Mouse (Mus musculus): Measurements from ENCODE around the gene Gucy2c. TPM values are rescaled to one million over a fixed set of nuclear protein-coding genes. Genes with fewer than 3 reads are reported as not detected.

Gucy2c gene
- polyA plus RNA-seq, 1 experiment from 2014 or later, result 0.10 TPM

GRCm38 (mm10) chr6:136816826-136817225 is 35.3 kb upstream of the Gucy2c start:
- Histone ChIP-seq H3K4me2 (ENCODE audit: low read length) (no peak overlapping the region), H3K36me3 (ENCODE audit: control insufficient read depth, insufficient read depth, low read length) (peaks cover 73% of the 10 kb centered on the region), H3K27ac (ENCODE audit: low read depth, low read length) (no peak overlapping the region), H3K27me3 (replicated peaks; ENCODE audit: control insufficient read depth, insufficient read depth, low read length) (no peaks in the 10 kb centered on the region), H3K9me3 (ENCODE audit: control insufficient read depth, low read length) (no peaks in the 10 kb centered on the region), H3K4me1 (ENCODE audit: control insufficient read depth, insufficient read depth, low read depth, low read length) (no peaks in the 10 kb centered on the region), H3K4me3 (ENCODE audit: low read length) (no peak overlapping the region), H3K9ac (ENCODE audit: low read depth, low read length) (no peak overlapping the region)
- no peak for ATAC-seq
- 93% methylated on average over 21 of the region's 21 CpGs for WGBS

DNA sequence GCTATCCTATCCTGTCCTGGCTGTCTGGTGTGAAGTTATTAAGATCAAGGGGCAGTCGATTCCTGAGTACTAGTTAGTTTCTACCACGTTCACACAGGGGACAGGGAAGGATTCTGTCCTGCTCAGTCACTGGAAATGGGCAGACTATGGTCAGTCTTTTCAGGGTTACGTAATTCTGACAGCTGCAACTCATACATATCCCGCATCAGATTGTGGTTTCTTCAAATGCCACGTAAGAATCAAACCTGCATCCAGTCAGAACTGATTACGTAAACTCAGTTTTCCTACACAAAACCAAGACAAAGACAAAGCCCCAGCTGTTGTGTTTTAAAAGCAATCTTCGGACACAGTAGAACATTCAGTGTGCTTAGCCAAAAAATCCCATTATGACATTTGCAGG is 33.8 kb upstream of the Gucy2c start:
- Histone ChIP-seq H3K27ac (ENCODE audit: low read depth, low read length) (no peak overlapping the region), H3K9ac (ENCODE audit: low read depth, low read length) (no peak overlapping the region), H3K4me2 (ENCODE audit: low read length) (no peak overlapping the region), H3K27me3 (replicated peaks; ENCODE audit: control insufficient read depth, insufficient read depth, low read length) (no peaks in the 10 kb centered on the region), H3K4me1 (ENCODE audit: control insufficient read depth, insufficient read depth, low read depth, low read length) (no peaks in the 10 kb centered on the region), H3K9me3 (ENCODE audit: control insufficient read depth, low read length) (no peaks in the 10 kb centered on the region), H3K4me3 (ENCODE audit: low read length) (no peak overlapping the region), H3K36me3 (ENCODE audit: control insufficient read depth, insufficient read depth, low read length) (peaks cover 60% of the 10 kb centered on the region)
- 96% methylated on average over 7 of the region's 7 CpGs for WGBS
- ATAC-seq, result no peak

GRCm38 (mm10) chr6:136813117-136813516 is 31.6 kb upstream of the Gucy2c start:
- Histone ChIP-seq H3K9ac (ENCODE audit: low read depth, low read length) (no peak overlapping the region), H3K27ac (ENCODE audit: low read depth, low read length) (no peak overlapping the region), H3K4me2 (ENCODE audit: low read length) (no peak overlapping the region), H3K27me3 (replicated peaks; ENCODE audit: control insufficient read depth, insufficient read depth, low read length) (no peaks in the 10 kb centered on the region), H3K4me1 (ENCODE audit: control insufficient read depth, insufficient read depth, low read depth, low read length) (peaks cover 11% of the 10 kb centered on the region), H3K36me3 (ENCODE audit: control insufficient read depth, insufficient read depth, low read length) (peaks cover 46% of the 10 kb centered on the region), H3K9me3 (ENCODE audit: control insufficient read depth, low read length) (no peaks in the 10 kb centered on the region), H3K4me3 (ENCODE audit: low read length) (no peak overlapping the region)
- WGBS, result 44% methylated on average over 4 of the region's 4 CpGs
- ATAC-seq, result no peak

GRCm38 (mm10) chr6:136811196-136811595 is 29.6 kb upstream of the Gucy2c start:
- no peak overlapping the region for H3K4me2 ChIP-seq (ENCODE audit: low read length)
- H3K27me3 ChIP-seq (replicated peaks; ENCODE audit: control insufficient read depth, insufficient read depth, low read length), result no peaks in the 10 kb centered on the region
- peaks cover 32% of the 10 kb centered on the region for H3K36me3 ChIP-seq (ENCODE audit: control insufficient read depth, insufficient read depth, low read length)
- H3K27ac ChIP-seq (ENCODE audit: low read depth, low read length), result no peak overlapping the region
- H3K9ac ChIP-seq (ENCODE audit: low read depth, low read length), result no peak overlapping the region
- no peaks in the 10 kb centered on the region for H3K9me3 ChIP-seq (ENCODE audit: control insufficient read depth, low read length)
- peaks cover 15% of the 10 kb centered on the region for H3K4me1 ChIP-seq (ENCODE audit: control insufficient read depth, insufficient read depth, low read depth, low read length)
- WGBS, result 86% methylated on average over 10 of the region's 10 CpGs
- H3K4me3 ChIP-seq (ENCODE audit: low read length), result no peak overlapping the region
- ATAC-seq, result no peak

DNA sequence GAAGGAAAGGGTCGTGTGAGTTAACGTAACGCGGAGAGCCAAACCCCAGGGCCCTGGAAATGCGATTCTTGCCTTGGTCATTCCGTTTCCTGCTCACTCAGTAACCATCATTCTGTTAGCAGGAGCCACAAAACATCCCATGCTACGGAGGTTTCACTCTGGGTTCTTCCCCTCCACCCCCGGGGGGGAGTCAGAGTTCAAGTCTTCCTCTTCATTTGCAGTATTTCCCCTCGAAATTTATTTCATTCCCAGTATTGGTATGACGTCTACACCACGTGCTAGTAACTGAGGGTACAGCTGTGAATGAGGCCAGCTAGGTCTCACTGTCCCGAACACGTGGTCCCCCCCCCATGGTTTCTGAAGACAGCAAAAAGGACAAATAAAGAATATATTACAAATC is 28.1 kb upstream of the Gucy2c start:
- peak overlapping the region; percentile 99; the same call in 1 of the 2 replicates for H3K4me2 ChIP-seq (ENCODE audit: low read length)
- no peak overlapping the region for H3K4me3 ChIP-seq (ENCODE audit: low read length)
- peaks cover 19% of the 10 kb centered on the region for H3K4me1 ChIP-seq (ENCODE audit: control insufficient read depth, insufficient read depth, low read depth, low read length)
- no peak for ATAC-seq
- H3K27me3 ChIP-seq (replicated peaks; ENCODE audit: control insufficient read depth, insufficient read depth, low read length), result no peaks in the 10 kb centered on the region
- no peak overlapping the region for H3K27ac ChIP-seq (ENCODE audit: low read depth, low read length)
- H3K36me3 ChIP-seq (ENCODE audit: control insufficient read depth, insufficient read depth, low read length), result peaks cover 21% of the 10 kb centered on the region
- H3K9ac ChIP-seq (ENCODE audit: low read depth, low read length), result no peak overlapping the region
- WGBS, result 84% methylated on average over 13 of the region's 13 CpGs
- H3K9me3 ChIP-seq (ENCODE audit: control insufficient read depth, low read length), result no peaks in the 10 kb centered on the region

DNA sequence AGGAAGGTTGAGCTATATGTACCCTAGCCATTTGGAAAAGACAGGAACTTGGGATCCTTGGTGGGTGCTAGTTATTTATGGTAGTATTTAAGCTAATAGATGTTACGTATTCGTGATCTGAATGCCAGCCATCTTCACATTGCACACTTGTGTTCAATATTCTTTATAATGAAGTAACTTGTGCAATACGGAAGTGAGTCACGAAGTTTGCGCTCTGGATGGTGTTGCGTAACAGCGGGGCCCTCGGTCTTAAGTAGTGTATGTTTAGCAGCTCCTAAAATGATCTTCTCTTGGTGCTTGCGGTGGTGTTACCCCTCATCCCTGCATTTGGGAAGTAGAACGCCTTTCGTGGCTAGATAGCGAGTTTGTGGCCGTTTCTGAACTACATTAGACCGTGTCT is 27.5 kb upstream of the Gucy2c start:
- H3K9ac ChIP-seq (ENCODE audit: low read depth, low read length), result peak overlapping the region; percentile 79
- peaks cover 15% of the 10 kb centered on the region for H3K36me3 ChIP-seq (ENCODE audit: control insufficient read depth, insufficient read depth, low read length)
- peak overlapping the region; percentile 99 for H3K4me2 ChIP-seq (ENCODE audit: low read length)
- peaks cover 19% of the 10 kb centered on the region for H3K4me1 ChIP-seq (ENCODE audit: control insufficient read depth, insufficient read depth, low read depth, low read length)
- peak overlapping the region; percentile 83 for H3K4me3 ChIP-seq (ENCODE audit: low read length)
- H3K27me3 ChIP-seq (replicated peaks; ENCODE audit: control insufficient read depth, insufficient read depth, low read length), result no peaks in the 10 kb centered on the region
- H3K9me3 ChIP-seq (ENCODE audit: control insufficient read depth, low read length), result no peaks in the 10 kb centered on the region
- 45% methylated on average over 14 of the region's 14 CpGs for WGBS
- no peak overlapping the region for H3K27ac ChIP-seq (ENCODE audit: low read depth, low read length)
- ATAC-seq, result no peak

- Histone ChIP-seq H3K36me3 (ENCODE audit: control insufficient read depth, insufficient read depth, low read length) (peaks cover 12% of the 10 kb centered on the region; the same call in 1 of the 2 replicates), H3K9ac (ENCODE audit: low read depth, low read length) (peak overlapping the region; percentile 79), H3K4me1 (ENCODE audit: control insufficient read depth, insufficient read depth, low read depth, low read length) (peaks cover 19% of the 10 kb centered on the region), H3K4me2 (ENCODE audit: low read length) (peak overlapping the region; percentile 99), H3K4me3 (ENCODE audit: low read length) (peak overlapping the region; percentile 83), H3K27ac (ENCODE audit: low read depth, low read length) (no peak overlapping the region), H3K27me3 (replicated peaks; ENCODE audit: control insufficient read depth, insufficient read depth, low read length) (no peaks in the 10 kb centered on the region), H3K9me3 (ENCODE audit: control insufficient read depth, low read length) (no peaks in the 10 kb centered on the region)
- WGBS, result under 1% methylated on average over 28 of the region's 28 CpGs
- peak; percentile 3 for ATAC-seq
Observed at GRCm38 (mm10) chr6:136808631-136809046, 27.1 kb upstream of the Gucy2c start.

- Histone ChIP-seq H3K4me2 (ENCODE audit: low read length) (peak within 1 kb of the TSS; percentile 99), H3K4me3 (ENCODE audit: low read length) (peak within 1 kb of the TSS; percentile 83), H3K9ac (ENCODE audit: low read depth, low read length) (peak within 1 kb of the TSS; percentile 79), H3K27me3 (replicated peaks; ENCODE audit: control insufficient read depth, insufficient read depth, low read length) (no peaks in the 10 kb centered on the region), H3K27ac (ENCODE audit: low read depth, low read length) (peak within 1 kb of the TSS; percentile 76), H3K4me1 (ENCODE audit: control insufficient read depth, insufficient read depth, low read depth, low read length) (peaks cover 24% of the 10 kb centered on the region), H3K9me3 (ENCODE audit: control insufficient read depth, low read length) (no peaks in the 10 kb centered on the region), H3K36me3 (ENCODE audit: control insufficient read depth, insufficient read depth, low read length) (peaks cover 7% of the 10 kb centered on the region; the same call in 1 of the 2 replicates)
- peak; percentile 90 for ATAC-seq
- WGBS, result 0% methylated on average over 34 of the region's 34 CpGs
Observed at GRCm38 (mm10) chr6:136808014-136808417, 26.5 kb upstream of the Gucy2c start, which contains the start of gene H2afj. H2afj (plus strand) TSS chr6:136808244.

DNA sequence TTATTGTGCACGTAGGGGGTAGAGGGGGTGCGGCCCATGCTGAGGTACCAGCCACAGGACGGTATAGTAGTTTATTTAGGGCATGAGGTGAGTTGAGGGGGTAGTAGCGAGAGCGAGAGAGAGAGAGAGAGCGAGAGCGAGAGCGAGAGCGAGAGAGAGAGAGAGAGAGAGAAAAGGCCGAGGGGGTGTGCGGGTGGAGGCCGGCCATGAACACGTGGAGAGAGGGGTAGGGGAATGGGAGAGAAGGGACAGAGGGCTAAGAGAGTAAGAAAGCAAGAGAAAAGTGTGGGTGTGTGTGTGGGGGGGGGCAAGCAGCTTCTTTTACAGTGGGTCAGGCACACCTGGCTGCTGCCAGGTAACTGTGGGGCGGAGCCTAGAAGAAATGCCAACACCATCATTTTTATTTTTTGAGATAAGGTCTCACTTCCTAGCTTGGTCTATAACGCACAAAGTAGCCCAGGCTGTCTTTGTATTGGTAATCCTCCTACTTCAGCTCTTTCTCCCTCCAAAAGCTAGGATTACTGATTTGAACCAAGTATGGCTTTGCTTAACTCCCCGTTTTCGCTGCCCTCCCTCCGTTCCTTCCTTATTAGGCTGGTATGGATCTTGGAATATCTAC is 25.9 kb upstream of the Gucy2c start:
- H3K9ac ChIP-seq (ENCODE audit: low read depth, low read length), result peak overlapping the region; percentile 56
- peak overlapping the region; percentile 76 for H3K27ac ChIP-seq (ENCODE audit: low read depth, low read length)
- no peaks in the 10 kb centered on the region for H3K27me3 ChIP-seq (replicated peaks; ENCODE audit: control insufficient read depth, insufficient read depth, low read length)
- peaks cover 26% of the 10 kb centered on the region for H3K4me1 ChIP-seq (ENCODE audit: control insufficient read depth, insufficient read depth, low read depth, low read length)
- H3K9me3 ChIP-seq (ENCODE audit: control insufficient read depth, low read length), result no peaks in the 10 kb centered on the region
- 26% methylated on average over 18 of the region's 18 CpGs for WGBS
- peak overlapping the region; percentile 82 for H3K4me2 ChIP-seq (ENCODE audit: low read length)
- H3K4me3 ChIP-seq (ENCODE audit: low read length), result peak overlapping the region; percentile 83
- 0 out of 2 replicates have a peak, but pooled peaks cover 5% of the 10 kb centered on the region for H3K36me3 ChIP-seq (ENCODE audit: control insufficient read depth, insufficient read depth, low read length)
- peak; percentile 1; the same call in 1 of the 2 replicates for ATAC-seq
